Mouse (Mus musculus): ENCODE measurements at regions not wholly inside any gene's neighbourhood (a gene's known extent, or its start where the extent isn't known, plus 50 kb on each side); places are given as distances from the start of the nearest gene placed in this dataset.

DNA sequence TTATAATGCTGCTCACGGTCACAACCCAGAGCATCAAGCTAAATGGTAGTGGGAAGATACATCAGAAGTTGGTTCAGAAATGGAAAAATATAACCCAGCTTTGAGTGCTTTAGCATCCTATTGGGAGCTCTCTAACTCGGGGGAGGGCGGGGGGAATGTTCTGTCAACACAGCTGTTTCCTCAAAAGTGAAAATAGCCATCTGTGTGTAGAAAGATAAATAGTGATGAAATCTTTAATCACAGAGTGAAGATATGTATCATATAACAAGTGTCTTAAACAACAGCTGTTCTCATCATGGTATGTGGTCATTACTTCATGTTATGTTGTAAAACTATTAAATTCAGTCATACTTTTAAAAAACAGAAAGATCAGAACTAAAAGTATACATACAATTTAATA is 248.4 kb upstream of the Siglech start:
- Histone ChIP-seq H3K9ac (replicated peaks) (no peak overlapping the region), H3K27me3 (no peaks in the 10 kb centered on the region), H3K4me1 (replicated peaks) (no peaks in the 10 kb centered on the region), H3K9me3 (no peaks in the 10 kb centered on the region), H3K4me3 (replicated peaks) (no peak overlapping the region), H3K4me2 (replicated peaks) (no peak overlapping the region), H3K27ac (no peak overlapping the region), H3K36me3 (no peaks in the 10 kb centered on the region)
- no peak for ATAC-seq
- WGBS = 95% methylated on average over 3 of the region's 3 CpGs

DNA sequence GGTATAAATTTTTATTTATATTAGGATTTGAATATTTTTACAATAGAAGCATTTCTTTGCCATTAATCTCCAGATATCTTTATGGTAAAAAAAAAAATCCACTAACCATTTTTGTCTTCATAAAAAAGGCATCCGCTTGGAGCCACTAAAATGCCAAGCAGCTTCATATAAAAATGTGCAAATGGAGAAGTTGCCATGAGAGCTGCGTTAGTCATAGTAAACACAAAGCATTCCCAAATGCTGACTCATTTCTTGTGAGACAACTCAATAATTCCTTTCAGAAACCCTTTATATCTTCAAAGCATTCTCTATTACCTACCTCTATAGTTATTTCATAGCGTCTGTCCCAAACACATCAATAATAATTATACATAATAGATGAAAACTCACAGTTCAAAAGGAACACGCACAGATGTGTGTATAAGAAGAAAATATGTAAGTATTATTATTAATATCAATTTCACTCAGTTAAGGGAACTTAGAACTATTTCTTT is 228.1 kb upstream of the Siglech start:
- no peak for ATAC-seq
- no peaks in the 10 kb centered on the region for H3K9me3 ChIP-seq
- H3K4me2 ChIP-seq (replicated peaks) = no peak overlapping the region
- H3K36me3 ChIP-seq = no peaks in the 10 kb centered on the region
- H3K27ac ChIP-seq = no peak overlapping the region
- H3K4me1 ChIP-seq (replicated peaks) = no peaks in the 10 kb centered on the region
- H3K27me3 ChIP-seq = no peaks in the 10 kb centered on the region
- no peak overlapping the region for H3K4me3 ChIP-seq (replicated peaks)
- 82% methylated on average over 4 of the region's 4 CpGs for WGBS
- H3K9ac ChIP-seq (replicated peaks) = no peak overlapping the region

DNA sequence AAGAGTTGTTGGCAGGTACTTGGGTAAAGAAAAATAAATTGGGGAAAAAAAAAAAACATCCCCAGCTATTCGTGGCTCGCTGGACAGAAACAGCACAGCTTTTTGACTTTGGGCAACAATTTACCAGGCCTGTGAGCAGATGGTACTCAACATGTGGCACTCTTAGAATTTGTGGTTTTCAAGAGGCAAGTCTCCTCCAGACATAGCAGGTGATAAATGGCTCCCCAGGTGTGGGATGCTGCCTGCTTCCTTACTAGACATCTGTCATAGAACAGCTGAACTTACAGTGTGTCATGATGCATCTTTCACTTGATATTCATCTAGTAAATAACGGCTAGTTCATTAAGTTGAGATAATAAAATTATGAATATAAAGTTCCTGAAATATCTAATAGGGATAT is 218.8 kb upstream of the Siglech start:
- Histone ChIP-seq H3K27me3 (no peaks in the 10 kb centered on the region), H3K36me3 (no peaks in the 10 kb centered on the region), H3K27ac (no peak overlapping the region), H3K4me3 (replicated peaks) (no peak overlapping the region), H3K4me2 (replicated peaks) (no peak overlapping the region), H3K9ac (replicated peaks) (no peak overlapping the region), H3K4me1 (replicated peaks) (no peaks in the 10 kb centered on the region), H3K9me3 (no peaks in the 10 kb centered on the region)
- ATAC-seq = no peak
- 89% methylated on average over 3 of the region's 3 CpGs for WGBS

DNA sequence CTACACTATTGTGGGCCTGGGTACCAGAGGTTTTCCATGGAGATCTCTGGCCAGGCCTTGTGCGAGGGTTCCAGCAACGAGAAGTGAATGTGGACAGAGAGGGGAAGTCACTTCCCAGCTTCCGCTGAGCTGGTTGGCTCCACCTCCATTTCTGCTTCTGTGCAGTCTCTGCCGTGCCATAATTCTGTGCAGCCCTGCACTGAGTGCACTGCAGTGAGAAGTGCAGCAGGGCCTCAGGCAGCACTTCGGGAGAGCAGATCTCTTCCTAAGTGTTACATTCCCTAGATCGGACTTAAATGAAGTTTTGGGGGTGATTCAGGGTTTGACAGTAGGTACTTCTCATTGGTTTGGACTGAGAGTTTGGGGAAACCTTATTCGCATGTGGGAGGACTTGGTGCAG is 194.6 kb upstream of the Siglech start:
- H3K27me3 ChIP-seq = no peaks in the 10 kb centered on the region
- no peaks in the 10 kb centered on the region for H3K36me3 ChIP-seq
- no peaks in the 10 kb centered on the region for H3K4me1 ChIP-seq (replicated peaks)
- H3K27ac ChIP-seq = no peak overlapping the region
- H3K9ac ChIP-seq (replicated peaks) = no peak overlapping the region
- H3K4me2 ChIP-seq (replicated peaks) = no peak overlapping the region
- H3K4me3 ChIP-seq (replicated peaks) = no peak overlapping the region
- 90% methylated on average over 7 of the region's 7 CpGs for WGBS
- no peaks in the 10 kb centered on the region for H3K9me3 ChIP-seq
- no peak for ATAC-seq

DNA sequence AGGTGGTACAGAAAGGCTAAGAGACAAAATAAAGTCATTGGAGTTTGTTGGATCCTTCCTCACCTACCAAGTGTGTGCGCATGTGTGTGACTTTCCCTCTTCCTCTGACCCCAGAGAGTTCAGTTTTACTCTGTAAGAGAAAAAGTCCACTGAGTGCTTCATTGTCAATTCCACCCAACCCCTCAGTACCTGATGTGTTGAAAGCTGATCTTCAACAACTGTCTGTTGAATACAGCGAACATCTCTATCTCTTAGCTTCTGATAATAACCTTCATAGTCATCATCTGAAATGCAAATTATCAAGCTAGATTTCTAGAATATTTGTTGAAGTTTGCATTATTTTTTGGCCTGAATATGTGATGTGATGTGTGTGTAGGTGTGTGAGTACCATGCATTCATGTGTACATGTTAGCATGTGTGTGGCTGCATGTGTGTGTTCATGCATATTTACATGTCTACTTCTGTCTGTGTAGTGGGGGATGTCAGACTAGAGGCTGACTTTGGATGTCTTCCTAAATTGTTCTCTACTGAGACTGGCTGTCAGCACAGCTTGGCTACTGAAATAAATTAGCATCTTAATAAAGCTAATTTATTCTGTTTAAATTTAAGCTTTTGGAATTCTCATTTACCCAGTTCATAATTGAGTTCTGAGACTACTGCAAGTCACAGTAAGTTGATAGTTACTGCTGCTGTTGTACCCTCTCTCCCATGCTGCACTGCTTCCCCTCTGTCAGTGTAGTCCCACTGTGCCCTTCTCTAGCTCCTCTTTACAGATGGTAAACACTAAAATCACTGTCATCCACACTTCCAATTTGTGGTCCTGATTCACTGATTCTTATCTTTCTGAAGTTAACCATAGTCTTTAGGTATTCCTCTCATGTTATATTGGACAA is 186.7 kb upstream of the Siglech start:
- 0 out of 2 replicates have a peak, but pooled peaks have one; percentile 60 for ATAC-seq
- no peaks in the 10 kb centered on the region for H3K36me3 ChIP-seq
- H3K27me3 ChIP-seq = no peaks in the 10 kb centered on the region
- no peak overlapping the region for H3K27ac ChIP-seq
- H3K9me3 ChIP-seq = no peaks in the 10 kb centered on the region
- no peaks in the 10 kb centered on the region for H3K4me1 ChIP-seq (replicated peaks)
- no peak overlapping the region for H3K9ac ChIP-seq (replicated peaks)
- H3K4me3 ChIP-seq (replicated peaks) = no peak overlapping the region
- WGBS = 96% methylated on average over 2 of the region's 2 CpGs
- no peak overlapping the region for H3K4me2 ChIP-seq (replicated peaks)
